Mouse (Mus musculus) spleen, adult 12 weeks (tissue): ENCODE measurements around the gene 9130230L23Rik.

ENCODE experiments used
- DNase-seq: peaks from one replicate; pipeline ENCODE4 v3.0.0; 2022; ENCODE audit warnings: low spot score

The 9130230L23Rik gene

DNA sequence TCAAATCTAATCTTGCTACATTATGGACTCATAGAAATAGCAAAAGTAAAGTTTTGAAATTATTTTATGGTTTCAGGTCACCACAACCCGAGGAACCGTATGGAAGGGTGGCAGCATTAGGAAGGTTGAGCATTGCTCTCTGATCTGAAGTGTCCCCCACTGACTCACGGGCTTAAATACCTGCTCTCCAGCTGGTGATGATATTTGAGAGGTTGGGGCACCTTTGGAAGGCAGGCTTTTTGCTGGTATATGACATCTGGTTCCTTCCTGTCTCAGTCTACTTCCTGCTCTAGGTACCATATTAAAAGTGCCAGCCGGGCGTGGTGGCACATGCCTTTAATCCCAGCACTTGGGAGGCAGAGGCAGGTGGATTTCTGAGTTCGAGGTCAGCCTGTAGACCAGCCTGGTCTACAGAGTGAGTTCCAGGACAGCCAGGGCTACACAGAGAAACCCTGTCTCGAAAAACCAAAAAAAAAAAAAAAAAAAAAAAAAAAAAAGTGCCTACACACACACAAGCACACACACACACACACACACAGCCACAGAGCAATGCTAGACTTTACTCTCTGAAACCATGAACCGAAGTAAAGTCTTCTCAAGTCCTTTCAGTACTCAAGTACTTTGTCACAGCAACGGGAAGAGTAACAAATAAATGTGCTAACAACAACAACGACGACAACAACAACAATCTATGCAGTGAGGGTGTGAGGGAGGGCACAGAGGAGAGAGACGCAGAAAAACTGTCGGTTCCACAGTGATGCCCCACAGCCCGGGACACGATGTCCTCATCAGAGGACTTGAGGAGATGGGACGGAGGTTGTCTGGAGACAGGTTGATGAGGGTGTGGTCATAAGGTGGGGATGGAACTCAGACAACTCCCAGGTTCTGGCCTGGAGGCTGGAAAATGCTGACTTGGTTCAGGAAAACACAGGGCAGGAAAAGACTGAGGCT, 49.7 kb downstream of the 9130230L23Rik start:
- no peak for DNase-seq

DNA sequence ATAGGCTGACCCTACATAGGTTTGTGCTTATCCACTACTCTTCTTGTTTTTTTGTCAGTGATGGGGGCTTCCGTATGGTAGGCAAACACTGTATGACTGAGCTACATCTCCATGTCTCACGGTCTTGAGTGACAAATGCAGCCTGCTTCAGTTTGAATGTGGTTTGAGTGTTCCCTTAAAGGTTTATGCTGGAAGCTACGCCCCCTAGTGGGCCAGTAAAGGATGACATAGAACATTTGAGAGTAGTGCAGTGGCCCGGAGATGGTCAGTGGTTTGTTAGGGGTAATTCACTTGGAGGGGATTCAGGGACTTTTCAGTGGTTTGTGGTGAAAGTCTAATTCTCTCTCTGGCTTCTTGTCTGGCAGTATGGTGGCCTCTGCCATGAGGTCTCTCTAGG, 52.6 kb downstream of the 9130230L23Rik start:
- no peak for DNase-seq

DNA sequence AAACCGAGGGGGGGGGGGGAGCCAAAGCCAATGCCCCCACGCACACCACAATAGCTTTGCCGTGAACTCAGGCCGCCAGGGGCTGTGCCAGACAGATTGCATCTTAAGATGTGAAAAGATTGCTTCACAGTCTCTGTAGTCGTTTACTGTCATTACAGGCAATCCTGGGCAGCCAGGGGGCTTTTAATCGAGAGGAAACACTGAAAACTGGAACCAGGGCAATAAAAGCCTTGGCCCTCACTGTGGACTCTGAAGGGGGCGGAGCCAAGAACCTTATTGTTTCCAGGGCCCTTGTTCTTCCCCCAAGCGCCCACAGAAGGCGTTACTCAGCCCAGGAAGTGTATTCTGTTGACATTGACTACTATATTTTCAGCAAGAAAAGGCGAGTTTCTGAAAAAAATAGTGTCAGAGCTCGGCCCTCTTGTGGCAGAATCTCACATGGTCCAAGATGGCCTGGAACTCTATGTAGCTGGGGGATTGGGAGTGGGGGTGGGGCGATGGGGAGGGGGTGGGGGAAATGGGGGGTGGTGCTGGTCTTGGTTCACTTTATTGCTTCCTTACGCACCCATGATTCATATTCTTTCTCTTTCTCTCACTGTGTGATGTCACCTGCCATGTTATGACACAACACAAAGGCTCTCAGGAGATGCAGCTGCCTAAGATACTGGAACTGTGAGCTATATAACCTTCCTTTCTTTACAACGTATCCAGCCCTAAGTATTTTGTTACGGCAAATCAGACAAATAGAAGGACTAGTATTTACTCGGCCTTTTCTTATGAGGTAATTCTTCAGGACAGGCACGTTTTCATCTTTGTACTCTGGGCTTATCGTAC, 53.2 kb downstream of the 9130230L23Rik start:
- no peak for DNase-seq

DNA sequence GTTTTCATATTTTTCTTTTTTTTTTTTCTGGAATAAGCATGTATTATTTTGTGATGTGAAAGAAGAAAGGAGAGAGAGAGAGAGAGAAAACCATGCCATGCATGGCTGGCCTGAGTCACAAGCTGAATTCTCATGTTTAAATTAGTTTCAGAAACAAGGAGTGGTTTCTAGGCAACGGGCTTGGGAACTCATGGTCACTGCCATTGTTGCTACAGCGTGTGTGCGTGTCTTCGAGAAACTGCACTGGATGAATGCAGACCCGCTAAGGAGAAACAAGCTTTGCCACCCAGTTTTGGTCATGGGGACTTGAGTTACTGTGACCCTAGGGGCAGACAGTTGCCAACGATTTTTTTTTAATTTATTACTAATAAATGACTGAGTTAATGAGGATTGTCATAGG, 53.8 kb downstream of the 9130230L23Rik start:
- no peak for DNase-seq

DNA sequence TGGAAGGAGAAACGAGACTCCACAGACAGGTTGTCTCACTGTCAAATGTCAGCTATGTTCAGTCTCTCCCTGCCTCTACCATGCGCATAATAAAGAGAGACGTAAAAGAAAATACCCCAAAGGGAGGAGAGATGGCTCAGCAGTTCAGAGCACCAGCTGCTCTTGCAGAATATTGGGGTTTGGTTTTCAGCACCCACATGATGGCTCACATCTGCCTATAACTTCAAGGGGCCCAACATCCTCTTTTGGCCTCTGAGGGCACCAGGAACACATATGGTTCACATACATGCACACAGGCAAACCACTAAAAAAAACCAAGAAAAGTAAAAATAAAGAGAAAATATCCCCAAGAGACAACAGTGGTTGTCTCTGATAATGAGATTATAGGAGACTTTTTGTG, 54.3 kb downstream of the 9130230L23Rik start:
- no peak for DNase-seq

DNA sequence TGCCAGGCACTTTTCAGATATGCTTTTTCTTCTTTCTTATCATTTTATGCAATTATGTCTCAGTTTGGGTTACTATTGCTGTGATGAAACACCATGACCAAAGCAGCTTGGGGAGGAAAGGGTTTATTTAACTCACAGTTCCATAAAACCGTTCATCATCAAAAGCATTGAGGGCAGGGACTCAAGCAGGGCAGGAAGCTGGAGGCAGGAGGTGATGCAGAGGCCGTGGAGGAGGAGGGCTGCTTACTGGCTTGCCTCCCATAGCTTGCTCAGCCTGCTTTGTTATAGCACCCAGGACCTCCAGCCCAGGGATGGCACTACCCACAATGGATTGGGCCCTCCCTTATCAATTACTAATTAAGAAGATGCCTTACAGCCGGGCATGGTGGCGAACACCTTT, 62.9 kb downstream of the 9130230L23Rik start:
- no peak for DNase-seq

DNA sequence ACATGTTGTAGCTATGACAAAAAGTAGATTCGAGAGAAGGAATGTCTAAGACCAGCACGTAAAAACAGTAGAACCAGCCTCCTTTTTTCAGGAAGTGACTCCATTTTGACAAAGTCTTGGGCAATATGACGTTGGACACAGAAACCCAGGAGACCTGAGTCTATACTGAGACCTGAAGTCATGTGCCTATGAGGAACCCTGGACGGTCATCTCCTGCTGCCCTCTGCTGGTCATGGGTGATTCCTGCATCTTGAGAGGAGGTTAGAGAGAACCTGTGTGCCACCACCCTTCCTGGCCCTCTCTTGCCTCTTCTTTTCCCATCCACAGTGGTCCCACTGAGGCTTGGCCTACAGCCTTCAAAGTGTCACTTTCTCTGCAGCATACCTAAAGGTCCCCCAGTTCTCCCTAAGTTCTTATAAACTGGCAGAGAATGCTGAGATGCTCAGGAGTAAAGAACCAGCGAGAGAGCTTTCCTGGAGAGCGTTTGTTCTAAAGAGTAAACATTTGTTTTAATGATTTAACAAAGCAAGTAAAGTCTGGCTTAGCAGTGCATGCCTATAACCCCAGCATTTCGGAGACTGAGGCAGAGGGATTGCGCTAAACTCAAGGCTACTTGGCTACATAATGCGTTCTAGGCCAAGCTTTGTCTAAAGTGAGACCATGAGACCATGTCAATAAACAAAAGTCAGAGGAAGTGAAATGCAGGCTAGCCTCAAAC, 65.9 kb downstream of the 9130230L23Rik start:
- DNase-seq, result peak; percentile 71

DNA sequence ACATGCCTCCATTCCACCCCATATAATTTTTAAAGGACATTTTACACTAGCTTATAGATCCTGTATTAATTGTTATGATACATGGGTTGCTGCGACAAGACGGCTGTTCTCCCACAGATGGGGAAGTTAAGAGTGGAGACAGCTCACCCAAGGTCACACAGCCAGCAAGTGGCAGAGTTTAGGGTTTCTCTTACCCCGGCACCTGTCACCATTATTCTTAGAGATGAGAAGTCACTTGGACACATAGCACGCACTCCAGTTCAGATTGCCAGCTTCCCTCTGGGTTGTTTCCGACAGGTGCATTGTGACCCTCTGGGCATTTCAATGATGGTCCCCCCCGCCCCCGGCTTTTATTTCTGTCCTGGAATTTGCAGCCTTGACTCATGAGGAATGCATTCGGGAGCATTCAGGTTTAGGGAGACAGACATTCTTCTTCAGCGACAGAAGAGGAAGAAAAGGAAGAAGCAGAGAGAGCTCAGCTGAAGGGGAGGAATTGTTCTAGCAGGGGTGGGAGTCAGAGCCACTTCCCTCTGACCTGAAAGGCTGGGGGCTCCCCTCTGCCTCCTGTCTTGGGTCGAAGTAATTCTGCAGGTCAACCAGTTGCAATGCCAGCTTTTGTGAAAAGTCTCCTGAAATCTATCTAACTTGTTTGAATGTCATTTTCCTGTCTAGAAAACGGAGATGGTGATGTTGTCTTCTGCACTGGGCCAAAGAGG, 66.9 kb downstream of the 9130230L23Rik start:
- no peak for DNase-seq

DNA sequence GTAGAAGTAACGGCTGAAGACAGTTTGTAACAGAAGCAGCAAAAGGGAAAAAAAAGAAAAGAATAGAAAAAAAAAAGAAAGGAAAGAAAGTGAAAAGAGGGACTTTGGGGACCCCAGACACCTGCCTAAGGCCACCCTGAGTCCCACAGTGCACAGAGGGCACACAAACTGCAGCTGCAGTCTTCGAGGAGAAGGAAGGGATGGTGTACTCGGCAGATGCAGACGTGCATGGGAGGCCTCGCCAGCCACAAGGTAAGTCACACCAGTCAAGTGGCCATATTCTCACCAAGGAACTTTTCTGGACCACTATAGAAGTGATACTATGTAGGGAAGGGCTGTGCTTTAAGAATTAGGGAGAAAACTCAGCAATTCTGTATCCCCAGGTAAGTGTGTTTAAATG, 69.3 kb downstream of the 9130230L23Rik start, which contains the start of gene Chrna9:
Gene Chrna9 (plus strand): TSS at position 139 of the 400 bp plus-strand sequence.
- no peak for DNase-seq

DNA sequence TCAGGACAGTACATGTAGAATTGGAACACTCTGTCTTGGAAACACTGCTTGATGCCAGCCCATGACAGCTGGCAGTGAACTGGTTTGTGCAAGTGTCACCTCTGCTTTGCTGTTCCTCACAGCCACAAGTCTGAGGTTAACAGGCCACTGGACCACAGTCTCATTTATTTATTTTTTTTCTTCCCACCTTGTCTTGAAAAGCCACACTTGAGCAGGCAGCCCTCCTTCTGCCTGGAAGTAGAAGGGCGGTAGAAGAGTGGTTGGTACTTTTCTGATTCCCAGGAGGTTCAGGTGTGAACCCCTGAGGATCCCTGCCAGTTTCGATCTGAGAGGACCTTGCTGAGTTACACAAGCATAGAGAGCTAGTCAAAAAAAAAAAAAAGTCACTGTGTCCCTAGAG, 70.3 kb downstream of the 9130230L23Rik start:
- no peak for DNase-seq

DNA sequence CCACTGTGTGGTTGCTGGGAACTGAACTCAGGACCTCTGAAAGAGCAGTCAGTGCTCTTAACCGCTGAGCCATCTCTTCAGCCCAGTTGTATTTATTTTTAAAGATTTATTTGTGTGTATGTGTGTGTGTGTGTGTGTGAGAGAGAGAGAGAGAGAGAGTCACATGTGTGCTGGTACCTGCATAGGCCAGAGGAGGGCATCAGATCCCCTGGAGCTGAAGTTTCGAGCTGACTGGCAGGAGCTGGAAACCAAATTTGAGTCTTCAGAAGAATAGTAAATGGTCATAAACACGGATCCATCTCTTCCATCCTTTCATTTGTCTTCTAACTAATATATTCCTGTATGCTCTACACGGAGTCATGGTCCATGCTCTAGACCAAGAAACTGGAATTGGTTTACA, 70.8 kb downstream of the 9130230L23Rik start:
- no peak for DNase-seq

DNA sequence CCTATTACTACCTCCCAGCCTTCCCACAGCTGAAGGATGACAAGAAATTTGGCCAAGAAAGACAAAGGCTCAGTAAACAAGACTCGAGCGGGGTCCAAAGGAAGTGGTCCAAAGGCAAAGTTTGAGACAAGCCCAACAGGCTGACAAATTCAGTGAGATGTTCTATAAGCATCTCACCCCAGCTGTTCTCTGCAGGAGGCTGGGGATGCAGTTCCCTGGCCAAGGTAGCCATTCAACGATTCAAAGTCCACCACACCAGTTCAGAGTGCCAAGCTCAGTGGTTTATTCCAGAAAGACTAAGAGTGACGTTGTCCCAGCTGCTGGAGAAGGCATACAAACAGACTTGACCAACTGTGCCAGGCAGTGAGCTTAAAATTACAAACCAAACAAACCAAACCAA, 73.9 kb downstream of the 9130230L23Rik start:
- no peak for DNase-seq
